In the genomic region with DNA sequence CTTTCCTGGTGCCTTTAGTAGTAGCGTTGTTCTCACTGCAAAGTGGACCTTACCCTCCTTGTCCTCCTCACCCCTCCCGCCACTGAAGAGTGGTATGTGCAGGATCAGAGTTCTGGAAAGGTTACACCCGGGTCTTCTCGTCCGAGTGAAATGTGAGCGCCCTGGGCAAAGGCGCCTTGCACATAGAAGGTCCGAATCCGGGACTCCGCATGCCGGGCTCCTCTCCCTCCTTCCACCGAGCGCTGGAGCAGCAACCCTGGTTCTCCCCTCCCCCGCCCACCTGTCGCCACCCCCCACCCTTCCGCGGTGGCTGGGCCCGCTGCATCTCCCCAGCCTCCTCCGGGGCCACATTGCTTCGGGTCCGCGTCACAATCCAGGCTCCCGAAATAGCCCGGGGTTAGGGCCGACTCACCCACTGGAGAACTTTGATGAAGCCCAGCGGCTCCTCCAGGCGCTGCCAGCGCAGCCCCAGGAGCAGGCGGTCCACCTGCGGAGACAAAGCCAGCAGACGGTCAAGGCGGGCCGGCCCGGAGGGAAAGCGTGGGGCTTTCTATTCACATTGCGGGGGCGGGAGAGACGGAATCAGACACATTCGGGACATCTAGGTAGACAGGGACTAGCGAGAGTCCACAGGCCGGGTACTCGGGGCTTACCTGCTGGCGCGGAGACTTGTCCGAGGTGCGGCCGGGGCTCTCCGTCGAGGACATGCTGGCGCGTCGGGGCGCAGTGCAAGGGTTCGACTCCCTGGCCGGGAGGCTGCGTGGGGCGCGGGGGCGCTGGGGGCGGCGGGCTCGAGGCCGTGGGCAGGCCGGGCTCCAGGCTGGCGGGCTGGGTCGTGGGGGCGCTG, we compare ENCODE assay signal across 8 mouse cellular contexts. TPM values are rescaled to one million over a fixed set of nuclear protein-coding genes. Genes with fewer than 3 reads are reported as not detected.
DNase-seq lines count a peak whose midpoint lies in the region; ATAC-seq and TF ChIP-seq lines count a peak whose summit lies in the region.

No protein-coding gene starts in this region.

- no peak for DNase-seq in left cerebral cortex, adult 2 months (ENCODE audit: extremely low spot score in 1 of 2, low spot score in 2 of 2)
- no peak for DNase-seq in left cerebral cortex, postnatal 4 days
- peak; percentile 58 for DNase-seq in embryonic facial prominence, embryonic 10.5 days (ENCODE audit: low spot score)
- no peak for DNase-seq in hindbrain, embryonic 14.5 days (ENCODE audit: low spot score)
- no peak for DNase-seq in liver, embryonic 11.5 days (ENCODE audit: low spot score)
- peak; percentile 56 for DNase-seq in testis, postnatal 10 days (ENCODE audit: low spot score)
- no peak for DNase-seq in cerebellum, postnatal 4 days (ENCODE audit: low spot score in 2 of 2)
- DNase-seq in frontal cortex, postnatal 10 days (ENCODE audit: low spot score in 2 of 2), result no peak

- no peaks in the 10 kb centered on the region for H3K9me3 ChIP-seq in embryonic facial prominence, embryonic 10.5 days
- H3K9me3 ChIP-seq in hindbrain, embryonic 14.5 days (ENCODE audit: control insufficient read depth, low read length), result no peaks in the 10 kb centered on the region
- no peaks in the 10 kb centered on the region for H3K9me3 ChIP-seq in liver, embryonic 11.5 days (ENCODE audit: control insufficient read depth, low read length)

- no peak for ATAC-seq in hindbrain, embryonic 14.5 days (ENCODE audit: low FRiP score)
- no peak for ATAC-seq in liver, embryonic 11.5 days (replicated peaks; ENCODE audit: low FRiP score)

- H3K4me2 ChIP-seq in hindbrain, embryonic 14.5 days (replicated peaks), result peak overlapping the region; percentile 61
- peak overlapping the region; percentile 64 for H3K4me2 ChIP-seq in liver, embryonic 11.5 days

- WGBS in embryonic facial prominence, embryonic 10.5 days, result 2% methylated on average over 67 of the region's 67 CpGs
- 4% methylated on average over 59 of the region's 67 CpGs for WGBS in hindbrain, embryonic 14.5 days
- WGBS in liver, embryonic 11.5 days, result 4% methylated on average over 66 of the region's 67 CpGs

- H3K27ac ChIP-seq in left cerebral cortex, adult 2 months, result no peak overlapping the region
- H3K27ac ChIP-seq in embryonic facial prominence, embryonic 10.5 days (replicated peaks), result peak overlapping the region; percentile 77
- no peak overlapping the region for H3K27ac ChIP-seq in hindbrain, embryonic 14.5 days
- no peak overlapping the region for H3K27ac ChIP-seq in liver, embryonic 11.5 days (ENCODE audit: low read depth, low read length)

- intact Hi-C loops in left cerebral cortex, adult 2 months (cut with DNase I), result no loop called here
- intact Hi-C loops in left cerebral cortex, postnatal 4 days (cut with DNase I), result no loop called here

- H3K4me3 ChIP-seq in left cerebral cortex, adult 2 months, result peak overlapping the region; percentile 42
- H3K4me3 ChIP-seq in embryonic facial prominence, embryonic 10.5 days, result peak overlapping the region; percentile 61
- peak overlapping the region; percentile 34 for H3K4me3 ChIP-seq in hindbrain, embryonic 14.5 days (replicated peaks; ENCODE audit: low read length)
- H3K4me3 ChIP-seq in liver, embryonic 11.5 days (ENCODE audit: low read depth, low read length), result peak overlapping the region; percentile 47

- H3K4me1 ChIP-seq in embryonic facial prominence, embryonic 10.5 days, result peaks cover 14% of the 10 kb centered on the region
- H3K4me1 ChIP-seq in hindbrain, embryonic 14.5 days (replicated peaks; ENCODE audit: control insufficient read depth, insufficient read depth, low read length), result peaks cover 5% of the 10 kb centered on the region
- peaks cover 2% of the 10 kb centered on the region; the same call in 1 of the 2 replicates for H3K4me1 ChIP-seq in liver, embryonic 11.5 days (replicated peaks; ENCODE audit: control insufficient read depth, insufficient read depth, low read length)

- H3K36me3 ChIP-seq in embryonic facial prominence, embryonic 10.5 days (replicated peaks), result no peaks in the 10 kb centered on the region
- H3K36me3 ChIP-seq in hindbrain, embryonic 14.5 days (replicated peaks; ENCODE audit: control insufficient read depth, insufficient read depth), result no peaks in the 10 kb centered on the region
- H3K36me3 ChIP-seq in liver, embryonic 11.5 days (ENCODE audit: control insufficient read depth, insufficient read depth, low read length), result no peaks in the 10 kb centered on the region

- no peak for TF ChIP-seq CTCF in left cerebral cortex, adult 2 months (IDR thresholded peaks at IDR 0.05)

- H3K9ac ChIP-seq in hindbrain, embryonic 14.5 days, result peak overlapping the region; percentile 31; the same call in 1 of the 2 replicates
- no peak overlapping the region for H3K9ac ChIP-seq in liver, embryonic 11.5 days (ENCODE audit: low read depth, low read length)

- peaks cover 74% of the 10 kb centered on the region for H3K27me3 ChIP-seq in embryonic facial prominence, embryonic 10.5 days (replicated peaks; ENCODE audit: low read depth, poor library complexity, severe bottlenecking)
- peaks cover 57% of the 10 kb centered on the region for H3K27me3 ChIP-seq in hindbrain, embryonic 14.5 days (ENCODE audit: control insufficient read depth, insufficient read depth, low read length)
- peaks cover 57% of the 10 kb centered on the region for H3K27me3 ChIP-seq in liver, embryonic 11.5 days (replicated peaks; ENCODE audit: control insufficient read depth, insufficient read depth, low read length)

RNA-seq across cellular contexts. Expression of a gene that starts 0.5 kb away (rescaled TPM):
- 1 to 10 TPM; 1.7 to 2.0 TPM for total RNA-seq in left cerebral cortex, adult 2 months (2021)
- 1 to 10 TPM in 1 of 2 experiments, under 1 TPM in 1; 0.98 to 1.4 TPM for total RNA-seq in left cerebral cortex, postnatal 4 days (2021)
- 0.55 and 0.95 TPM in 2 replicates for polyA plus RNA-seq in embryonic facial prominence, embryonic 10.5 days (2016; fragmentation: Nextera tagmentation; extraction: Ambion mirVana)
- 0.17 and 0.50 TPM in 2 replicates for polyA plus RNA-seq in hindbrain, embryonic 14.5 days (2014; fragmentation: Nextera tagmentation; extraction: Ambion mirVana)
- polyA plus RNA-seq in liver, embryonic 11.5 days (2014; fragmentation: Nextera tagmentation; extraction: Ambion mirVana), result 0.05 and 0.08 TPM in 2 replicates

RNA-seq across cellular contexts. Expression of a gene that starts 15.2 kb away (rescaled TPM):
- total RNA-seq in left cerebral cortex, adult 2 months (2021), result 10 to 100 TPM; 30.6 to 32.8 TPM
- 10 to 100 TPM; 33.1 to 34.8 TPM for total RNA-seq in left cerebral cortex, postnatal 4 days (2021)
- 23.9 and 25.8 TPM in 2 replicates for polyA plus RNA-seq in embryonic facial prominence, embryonic 10.5 days (2016; fragmentation: Nextera tagmentation; extraction: Ambion mirVana)
- 20.0 and 21.1 TPM in 2 replicates for polyA plus RNA-seq in hindbrain, embryonic 14.5 days (2014; fragmentation: Nextera tagmentation; extraction: Ambion mirVana)
- 8.7 and 8.9 TPM in 2 replicates for polyA plus RNA-seq in liver, embryonic 11.5 days (2014; fragmentation: Nextera tagmentation; extraction: Ambion mirVana)

RNA-seq across cellular contexts. Expression of a gene that starts 24.9 kb away (rescaled TPM):
- 10 to 100 TPM; 18.8 to 20.7 TPM for total RNA-seq in left cerebral cortex, adult 2 months (2021)
- total RNA-seq in left cerebral cortex, postnatal 4 days (2021), result 10 to 100 TPM; 10.9 to 11.4 TPM
- polyA plus RNA-seq in embryonic facial prominence, embryonic 10.5 days (2016; fragmentation: Nextera tagmentation; extraction: Ambion mirVana), result 3.1 and 3.4 TPM in 2 replicates
- polyA plus RNA-seq in hindbrain, embryonic 14.5 days (2014; fragmentation: Nextera tagmentation; extraction: Ambion mirVana), result 2.4 and 2.7 TPM in 2 replicates
- polyA plus RNA-seq in liver, embryonic 11.5 days (2014; fragmentation: Nextera tagmentation; extraction: Ambion mirVana), result 2.3 and 2.8 TPM in 2 replicates

RNA-seq across cellular contexts. Expression of a gene that starts 30.8 kb away (rescaled TPM):
- 10 to 100 TPM; 64.9 to 80.9 TPM for total RNA-seq in left cerebral cortex, adult 2 months (2021)
- 10 to 100 TPM; 98.8 to 99.0 TPM for total RNA-seq in left cerebral cortex, postnatal 4 days (2021)
- 361 and 368 TPM in 2 replicates for polyA plus RNA-seq in embryonic facial prominence, embryonic 10.5 days (2016; fragmentation: Nextera tagmentation; extraction: Ambion mirVana)
- polyA plus RNA-seq in hindbrain, embryonic 14.5 days (2014; fragmentation: Nextera tagmentation; extraction: Ambion mirVana), result 251 and 253 TPM in 2 replicates
- polyA plus RNA-seq in liver, embryonic 11.5 days (2014; fragmentation: Nextera tagmentation; extraction: Ambion mirVana), result 335 and 351 TPM in 2 replicates

RNA-seq across cellular contexts. Expression of a gene that starts 39.8 kb away (rescaled TPM):
- 10 to 100 TPM; 80.2 to 82.8 TPM for total RNA-seq in left cerebral cortex, adult 2 months (2021)
- 10 to 100 TPM; 23.6 to 25.8 TPM for total RNA-seq in left cerebral cortex, postnatal 4 days (2021)
- polyA plus RNA-seq in embryonic facial prominence, embryonic 10.5 days (2016; fragmentation: Nextera tagmentation; extraction: Ambion mirVana), result 4.0 and 4.3 TPM in 2 replicates
- 11.1 and 11.3 TPM in 2 replicates for polyA plus RNA-seq in hindbrain, embryonic 14.5 days (2014; fragmentation: Nextera tagmentation; extraction: Ambion mirVana)
- 0.88 and 1.5 TPM in 2 replicates for polyA plus RNA-seq in liver, embryonic 11.5 days (2014; fragmentation: Nextera tagmentation; extraction: Ambion mirVana)

Comparison
In these comparisons a context has a peak if more than half of its experiments do, and no peak if none do; other contexts are left out.
1. DNase-seq: peak in embryonic facial prominence, embryonic 10.5 days (single experiment) and testis, postnatal 10 days (single experiment); none in left cerebral cortex, adult 2 months (0 of 2), left cerebral cortex, postnatal 4 days (single experiment), hindbrain, embryonic 14.5 days (single experiment), liver, embryonic 11.5 days (single experiment), cerebellum, postnatal 4 days (0 of 2) and frontal cortex, postnatal 10 days (0 of 2).
2. Peak in every context shown above with its lines, with median percentiles within 50 percentile points of each other: H3K4me3 ChIP-seq.